Mouse (Mus musculus) bone marrow, adult 2 months (tissue): ENCODE data around the gene Pdzk1.

Source experiments
- CTCF ChIP-seq: fragments of 200-500 bp; IDR thresholded peaks from 2 replicates; pipeline ENCODE4 v1.5.1; 2011; ENCODE audit warnings: low read length, control low read depth; ENCODE audit not compliant: control insufficient read depth, insufficient read depth
- POLR2A ChIP-seq: fragments of 200-500 bp; IDR thresholded peaks from 2 replicates; pipeline ENCODE4 v1.6.1; 2011; ENCODE audit warnings: low read depth, mild to moderate bottlenecking, control low read depth, low read length, borderline replicate concordance; ENCODE audit not compliant: control insufficient read depth

DNA sequence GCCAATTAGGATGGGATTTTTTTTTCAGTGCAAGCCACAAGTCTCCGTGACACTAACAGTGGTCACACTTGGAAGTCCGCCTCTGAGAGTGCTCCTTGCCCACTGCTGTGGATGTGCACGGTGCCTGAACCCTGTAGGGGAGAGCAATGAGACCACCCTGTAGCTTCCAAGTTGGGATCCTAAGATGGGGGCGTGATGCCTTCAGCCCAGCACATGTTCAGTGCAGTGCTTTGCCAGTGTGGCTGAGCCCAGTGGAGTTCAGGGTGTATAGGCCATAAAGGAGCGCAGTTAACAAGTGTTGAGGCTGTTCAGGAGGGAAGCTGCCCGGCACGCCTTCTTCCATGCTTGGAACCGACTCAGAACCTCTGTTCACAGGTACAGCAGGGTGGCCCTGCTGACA is 39.5 kb downstream of the Pdzk1 start:
- TF ChIP-seq CTCF (no peak), POLR2A (no peak)
